In the genomic region with DNA sequence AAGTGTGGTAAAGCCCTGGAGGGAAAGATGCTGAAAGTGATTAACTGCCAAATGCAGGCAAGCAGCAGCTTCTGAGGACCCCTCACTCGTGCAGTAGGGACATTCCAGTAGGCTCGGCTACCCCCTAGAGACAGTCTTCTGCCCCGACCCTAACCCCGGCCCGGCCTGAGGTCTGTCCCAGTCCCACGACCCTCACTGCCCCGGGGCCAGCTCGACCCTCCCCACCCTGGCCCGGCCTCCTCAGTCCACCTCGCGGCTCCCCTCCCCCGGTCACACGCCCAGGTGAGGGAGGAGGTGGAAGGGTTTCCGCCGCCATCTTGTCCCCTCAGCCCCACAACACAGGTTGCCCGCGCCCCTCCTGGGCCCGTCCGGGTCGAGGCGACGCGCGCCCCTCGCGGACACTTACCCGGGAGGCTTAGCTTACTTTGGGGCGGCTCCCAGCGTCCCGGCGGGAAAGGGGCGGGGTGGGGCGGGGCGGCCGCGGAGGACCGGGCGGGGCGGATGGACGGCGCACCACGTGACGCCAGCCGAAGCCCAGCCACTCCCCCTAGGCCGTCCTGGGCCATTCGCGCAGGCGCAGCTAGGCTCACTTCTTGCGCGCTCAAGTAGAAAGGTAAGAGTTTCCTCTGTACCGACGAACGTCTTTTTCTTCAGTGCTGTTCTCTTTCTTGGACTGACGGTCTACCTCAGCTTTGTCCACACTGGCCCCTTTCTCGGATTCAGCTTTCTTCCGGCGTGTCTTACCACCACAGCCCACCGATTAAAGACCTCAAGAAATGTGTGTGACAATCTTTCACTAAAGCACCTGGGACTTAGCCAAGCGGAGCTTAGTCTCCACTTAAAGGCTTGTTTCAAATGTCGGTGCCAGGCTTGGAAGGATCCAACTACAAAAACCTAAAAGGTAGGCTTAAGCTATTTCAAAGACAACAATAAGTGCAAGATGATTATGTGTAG, we compare ENCODE assay signal across 8 mouse cellular contexts. TPM values are rescaled to one million over a fixed set of nuclear protein-coding genes. Genes with fewer than 3 reads are reported as not detected.
DNase-seq lines count a peak whose midpoint lies in the region; ATAC-seq lines count a peak whose summit lies in the region.

A gene (minus strand): TSS at position 456 of the 954 bp plus-strand sequence.

- DNase-seq in NIH3T3 (ENCODE audit: low read depth): peak; percentile 95
- peak; percentile 94 to 96 for DNase-seq in cerebellum, postnatal 10 days
- peak; percentile 62 to 82 for DNase-seq in frontal cortex, postnatal 10 days (ENCODE audit: low spot score in 2 of 2)
- peak; percentile 57 to 77 for DNase-seq in layer of hippocampus, postnatal 25 days (ENCODE audit: extremely low spot score in 1 of 2, low spot score in 1 of 2)
- peak; percentile 90 for DNase-seq in lung, postnatal 25 days (ENCODE audit: low spot score)
- peak; percentile 96 for DNase-seq in retina, embryonic 14.5 days (ENCODE audit: low spot score)
- DNase-seq in thymus, postnatal 4 days: peak; percentile 95

- peak; percentile 98 for ATAC-seq in hindbrain, embryonic 13.5 days (ENCODE audit: low FRiP score)

- peaks cover 19% of the 10 kb centered on the region for H3K4me1 ChIP-seq in hindbrain, embryonic 13.5 days (replicated peaks)

- peak within 1 kb of the TSS; percentile 72 for H3K4me3 ChIP-seq in hindbrain, embryonic 13.5 days

- H3K9me3 ChIP-seq in hindbrain, embryonic 13.5 days: no peaks in the 10 kb centered on the region

- no peaks in the 10 kb centered on the region for H3K36me3 ChIP-seq in hindbrain, embryonic 13.5 days

- H3K4me2 ChIP-seq in hindbrain, embryonic 13.5 days: peak within 1 kb of the TSS; percentile 63

- peak within 1 kb of the TSS; percentile 91 for H3K27ac ChIP-seq in hindbrain, embryonic 13.5 days

- under 1% methylated on average over 54 of the region's 60 CpGs for WGBS in hindbrain, embryonic 13.5 days

- peak within 1 kb of the TSS; percentile 88 for H3K9ac ChIP-seq in hindbrain, embryonic 13.5 days

- H3K27me3 ChIP-seq in hindbrain, embryonic 13.5 days: no peaks in the 10 kb centered on the region

RNA-seq across cellular contexts. Expression of the gene that starts here (rescaled TPM):
- 42.1 and 43.3 TPM in 2 replicates for polyA plus RNA-seq in hindbrain, embryonic 13.5 days (2015; fragmentation: Nextera tagmentation; extraction: Ambion mirVana)
- total RNA-seq in layer of hippocampus, postnatal 25 days (2021): 10 to 100 TPM; 26.1 to 30.7 TPM

Comparison
In these comparisons a context has a peak if more than half of its experiments do, and no peak if none do; other contexts are left out.
1. Peak in every context shown above with its lines: DNase-seq, ATAC-seq, H3K4me3 ChIP-seq and H3K27ac ChIP-seq.